Mouse (Mus musculus): ENCODE measurements around the gene Riok2. TPM values are rescaled to one million over a fixed set of nuclear protein-coding genes. Genes with fewer than 3 reads are reported as not detected.
A peak's percentile ranks its signal among the peaks of the same experiment; 100 is the strongest.

Gene Riok2
- polyA plus RNA-seq, 1 experiment from 2014 or later: 26.3 TPM

DNA sequence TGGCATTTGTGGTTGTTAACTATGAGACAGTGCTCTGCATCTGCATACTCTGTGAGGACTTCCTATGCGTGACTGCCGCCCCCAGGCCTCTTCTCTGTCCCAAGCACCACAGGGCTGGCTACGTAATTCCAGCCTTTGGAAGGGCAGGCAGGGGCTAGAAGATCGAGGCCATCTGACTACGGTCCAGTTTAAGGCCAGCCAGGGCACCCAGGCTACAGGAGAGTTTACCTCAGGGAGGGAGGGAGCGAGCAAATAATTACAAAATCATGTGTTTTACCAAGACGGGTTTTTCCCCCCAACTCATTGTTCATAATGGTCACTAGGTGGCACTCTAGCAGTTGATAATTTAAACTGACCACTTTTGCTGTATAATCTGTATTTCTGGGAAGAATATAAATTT lies 18.8 kb downstream of the Riok2 start:
- H3K27ac ChIP-seq: no peak overlapping the region
- no peak overlapping the region for H3K4me2 ChIP-seq
- no peaks in the 10 kb centered on the region for H3K4me1 ChIP-seq
- H3K9me3 ChIP-seq: no peaks in the 10 kb centered on the region
- H3K4me3 ChIP-seq: no peak overlapping the region
- peaks cover 29% of the 10 kb centered on the region for H3K36me3 ChIP-seq
- H3K27me3 ChIP-seq: no peaks in the 10 kb centered on the region
- whole genome bisulfite sequencing: 65% methylated on average over 7 of the region's 7 CpGs
- ATAC-seq (ENCODE audit: borderline replicate concordance, extremely low read depth, low FRiP score, low TSS enrichment): no peak
- H3K9ac ChIP-seq: no peak overlapping the region

GRCm38 (mm10) chr17:17393300-17393699 lies 19.2 kb downstream of the Riok2 start:
- H3K9ac ChIP-seq: no peak overlapping the region
- H3K4me1 ChIP-seq: no peaks in the 10 kb centered on the region
- no peak overlapping the region for H3K27ac ChIP-seq
- 89% methylated on average over 6 of the region's 6 CpGs for WGBS
- H3K27me3 ChIP-seq: no peaks in the 10 kb centered on the region
- H3K4me3 ChIP-seq: no peak overlapping the region
- no peak for ATAC-seq (ENCODE audit: borderline replicate concordance, extremely low read depth, low FRiP score, low TSS enrichment)
- H3K9me3 ChIP-seq: no peaks in the 10 kb centered on the region
- H3K36me3 ChIP-seq: peaks cover 29% of the 10 kb centered on the region
- no peak overlapping the region for H3K4me2 ChIP-seq

- Histone ChIP-seq H3K9ac (no peak overlapping the region), H3K27ac (no peak overlapping the region), H3K4me2 (no peak overlapping the region), H3K4me1 (no peaks in the 10 kb centered on the region), H3K27me3 (no peaks in the 10 kb centered on the region), H3K36me3 (peaks cover 23% of the 10 kb centered on the region), H3K4me3 (no peak overlapping the region), H3K9me3 (no peaks in the 10 kb centered on the region)
- WGBS: 35% methylated on average over 4 of the region's 4 CpGs
- ATAC-seq (ENCODE audit: borderline replicate concordance, extremely low read depth, low FRiP score, low TSS enrichment): no peak
Measured at GRCm38 (mm10) chr17:17394336-17394735, 20.2 kb downstream of the Riok2 start.

DNA sequence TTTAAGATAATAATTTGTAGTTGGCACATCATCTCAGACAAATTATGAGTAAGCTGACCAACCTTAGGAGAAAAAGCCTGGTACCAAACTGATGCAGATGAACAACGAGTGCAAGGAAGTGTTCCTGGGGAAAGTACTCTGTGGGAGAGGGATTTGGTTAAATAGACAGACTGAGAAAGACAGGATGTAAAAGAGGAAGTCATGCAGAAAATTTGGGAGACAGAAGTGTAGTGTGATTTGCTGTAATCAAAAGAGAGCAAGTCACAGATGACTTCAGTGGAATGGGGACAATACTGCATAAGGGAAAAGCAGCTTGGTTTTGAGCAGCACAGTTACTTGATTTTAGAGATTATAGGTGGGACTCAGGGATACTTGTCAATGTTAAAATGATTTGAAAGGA lies 22.8 kb downstream of the Riok2 start:
- no peaks in the 10 kb centered on the region for H3K4me1 ChIP-seq
- H3K4me2 ChIP-seq: no peak overlapping the region
- no peak overlapping the region for H3K27ac ChIP-seq
- WGBS: 57% methylated on average over 1 of the region's 1 CpGs
- H3K27me3 ChIP-seq: no peaks in the 10 kb centered on the region
- H3K4me3 ChIP-seq: no peak overlapping the region
- no peak overlapping the region for H3K9ac ChIP-seq
- no peaks in the 10 kb centered on the region for H3K9me3 ChIP-seq
- H3K36me3 ChIP-seq: peaks cover 13% of the 10 kb centered on the region
- no peak for ATAC-seq (ENCODE audit: borderline replicate concordance, extremely low read depth, low FRiP score, low TSS enrichment)

DNA sequence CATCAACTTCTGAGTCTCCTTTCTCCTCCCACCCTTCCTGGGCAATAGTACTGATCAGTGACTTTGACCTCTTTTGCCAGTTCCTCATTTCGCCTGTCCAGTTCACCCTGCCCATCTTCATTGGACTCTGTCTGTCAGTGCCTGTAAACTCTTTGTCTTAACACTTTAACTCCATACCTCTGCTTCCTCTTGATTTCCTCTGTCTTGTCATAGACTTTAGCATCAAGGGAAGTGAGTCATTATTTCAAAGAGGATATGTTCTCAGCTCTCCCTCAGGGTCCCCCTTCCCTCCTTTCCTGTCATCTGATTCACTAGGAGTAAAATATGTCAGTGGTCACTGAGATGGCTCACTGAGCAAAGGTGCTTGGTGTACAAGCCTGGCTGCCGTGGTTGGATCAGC lies 24.6 kb downstream of the Riok2 start:
- WGBS: 66% methylated on average over 2 of the region's 2 CpGs

DNA sequence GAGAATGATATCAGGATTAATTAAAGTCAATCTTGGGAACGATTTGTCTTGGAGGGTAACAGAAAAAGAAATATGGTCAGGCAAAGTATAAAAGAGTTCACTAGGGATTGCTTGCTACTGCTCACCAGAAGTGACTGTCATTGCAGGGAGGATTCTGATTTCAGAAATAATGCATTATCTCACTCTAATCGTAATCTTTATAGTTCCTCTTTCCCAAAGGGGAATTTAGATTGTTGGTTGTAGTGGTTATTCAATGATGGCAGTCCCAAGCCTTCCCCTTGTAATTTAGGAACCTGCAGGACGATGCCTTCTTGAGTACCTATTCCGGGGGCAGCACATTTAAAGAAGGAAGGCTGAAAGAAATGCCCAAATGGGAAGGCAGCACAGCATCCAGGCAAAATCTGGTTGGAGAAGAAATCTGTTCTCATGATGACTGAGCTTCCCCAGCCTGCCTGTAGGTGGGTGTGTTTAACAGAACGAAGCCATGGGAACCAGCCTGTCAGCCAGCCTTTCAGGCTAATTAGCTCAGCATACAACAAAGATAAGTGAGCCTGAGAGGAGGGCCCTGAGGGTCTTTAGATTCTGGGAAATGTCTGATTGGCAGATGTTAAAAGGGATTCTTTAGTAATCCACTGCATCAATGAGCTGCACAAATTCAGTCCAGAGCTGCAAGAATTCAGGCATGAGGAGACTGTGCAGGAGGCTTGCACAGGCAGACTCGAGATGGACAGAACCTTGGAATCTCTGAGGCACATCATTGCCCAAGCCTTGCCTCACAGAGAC lies 28.3 kb downstream of the Riok2 start, which contains the start of gene Lix1:
TSS of gene Lix1 (plus strand) at position 451 of the 783 bp plus-strand sequence.
- no peak within 1 kb of the TSS for H3K9ac ChIP-seq
- H3K27ac ChIP-seq: no peak within 1 kb of the TSS
- no peaks in the 10 kb centered on the region for H3K27me3 ChIP-seq
- H3K36me3 ChIP-seq: no peaks in the 10 kb centered on the region
- WGBS: 28% methylated on average over 6 of the region's 6 CpGs
- H3K4me1 ChIP-seq: 0 out of 2 replicates have a peak, but pooled peaks cover 6% of the 10 kb centered on the region
- H3K9me3 ChIP-seq: no peaks in the 10 kb centered on the region
- H3K4me2 ChIP-seq: peak within 1 kb of the TSS; percentile 33; the same call in 1 of the 2 replicates
- no peak within 1 kb of the TSS for H3K4me3 ChIP-seq
- peak; percentile 88; the same call in 1 of the 2 replicates for ATAC-seq (ENCODE audit: borderline replicate concordance, extremely low read depth, low FRiP score, low TSS enrichment)

More for the DNA sequence above, 24.6 kb downstream of the Riok2 start:
- Histone ChIP-seq H3K9ac (no peak overlapping the region), H3K4me2 (no peak overlapping the region), H3K4me3 (no peak overlapping the region), H3K27me3 (no peaks in the 10 kb centered on the region), H3K27ac (no peak overlapping the region), H3K4me1 (0 out of 2 replicates have a peak, but pooled peaks cover 3% of the 10 kb centered on the region), H3K9me3 (no peaks in the 10 kb centered on the region), H3K36me3 (peaks cover 8% of the 10 kb centered on the region; the same call in 1 of the 2 replicates)
- no peak for ATAC-seq (ENCODE audit: borderline replicate concordance, extremely low read depth, low FRiP score, low TSS enrichment)

- H3K4me1 ChIP-seq: 0 out of 2 replicates have a peak, but pooled peaks cover 6% of the 10 kb centered on the region
- no peak overlapping the region for H3K9ac ChIP-seq
- WGBS: 26% methylated on average over 5 of the region's 5 CpGs
- peak overlapping the region; percentile 33; the same call in 1 of the 2 replicates for H3K4me2 ChIP-seq
- no peaks in the 10 kb centered on the region for H3K27me3 ChIP-seq
- no peak for ATAC-seq (ENCODE audit: borderline replicate concordance, extremely low read depth, low FRiP score, low TSS enrichment)
- H3K27ac ChIP-seq: no peak overlapping the region
- no peak overlapping the region for H3K4me3 ChIP-seq
- H3K36me3 ChIP-seq: no peaks in the 10 kb centered on the region
- H3K9me3 ChIP-seq: no peaks in the 10 kb centered on the region
Measured at GRCm38 (mm10) chr17:17403038-17403437, 28.9 kb downstream of the Riok2 start.

GRCm38 (mm10) chr17:17403578-17404112 lies 29.5 kb downstream of the Riok2 start:
- H3K4me1 ChIP-seq: 0 out of 2 replicates have a peak, but pooled peaks cover 6% of the 10 kb centered on the region
- WGBS: 15% methylated on average over 3 of the region's 3 CpGs
- no peak overlapping the region for H3K9ac ChIP-seq
- no peak overlapping the region for H3K4me3 ChIP-seq
- H3K9me3 ChIP-seq: no peaks in the 10 kb centered on the region
- H3K4me2 ChIP-seq: no peak overlapping the region
- H3K27me3 ChIP-seq: no peaks in the 10 kb centered on the region
- H3K27ac ChIP-seq: no peak overlapping the region
- no peaks in the 10 kb centered on the region for H3K36me3 ChIP-seq
- ATAC-seq (ENCODE audit: borderline replicate concordance, extremely low read depth, low FRiP score, low TSS enrichment): no peak

DNA sequence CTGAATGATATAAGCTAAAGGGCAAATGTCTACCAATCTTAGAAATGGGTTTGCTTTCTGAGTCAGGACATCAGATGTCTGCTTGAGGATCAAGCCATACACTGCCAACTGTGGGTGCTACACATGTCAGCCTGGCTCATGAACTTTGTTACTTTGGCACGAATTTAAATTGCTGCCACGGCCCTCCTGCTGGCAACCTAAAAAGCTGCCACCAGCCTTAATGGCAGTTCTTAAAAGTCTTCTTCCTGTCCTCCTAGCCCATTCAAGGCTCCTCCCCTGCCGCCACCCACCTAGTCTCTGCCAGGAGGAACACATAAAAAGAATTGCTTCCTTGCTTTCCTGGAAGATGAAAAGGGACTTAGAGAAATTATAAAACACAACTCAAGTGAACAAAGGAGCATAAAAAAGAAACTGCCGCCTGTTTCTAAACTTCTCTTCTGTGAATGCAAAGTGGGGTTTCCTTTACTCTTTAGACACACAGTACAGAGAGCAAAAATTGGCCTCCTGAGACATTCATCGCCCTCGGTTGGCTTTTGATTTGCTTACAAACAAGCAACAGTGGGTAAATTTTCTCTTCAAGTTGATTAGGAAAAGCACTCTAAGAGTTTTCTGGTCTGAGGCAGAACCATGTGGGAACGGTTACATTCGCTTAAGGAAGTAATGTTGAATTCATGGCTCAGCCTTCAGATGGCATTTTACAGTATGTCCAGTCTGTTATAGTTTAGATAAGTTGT lies 30.9 kb downstream of the Riok2 start:
- no peak overlapping the region for H3K27ac ChIP-seq
- H3K4me1 ChIP-seq: peaks cover 8% of the 10 kb centered on the region; the same call in 1 of the 2 replicates
- H3K4me3 ChIP-seq: no peak overlapping the region
- no peaks in the 10 kb centered on the region for H3K27me3 ChIP-seq
- no peaks in the 10 kb centered on the region for H3K9me3 ChIP-seq
- WGBS: 49% methylated on average over 8 of the region's 8 CpGs
- no peak overlapping the region for H3K9ac ChIP-seq
- no peak overlapping the region for H3K4me2 ChIP-seq
- no peak for ATAC-seq (ENCODE audit: borderline replicate concordance, extremely low read depth, low FRiP score, low TSS enrichment)
- H3K36me3 ChIP-seq: no peaks in the 10 kb centered on the region

GRCm38 (mm10) chr17:17405606-17406005 lies 31.5 kb downstream of the Riok2 start:
- H3K9ac ChIP-seq: no peak overlapping the region
- no peak for ATAC-seq (ENCODE audit: borderline replicate concordance, extremely low read depth, low FRiP score, low TSS enrichment)
- no peak overlapping the region for H3K4me2 ChIP-seq
- H3K9me3 ChIP-seq: no peaks in the 10 kb centered on the region
- H3K36me3 ChIP-seq: no peaks in the 10 kb centered on the region
- H3K27me3 ChIP-seq: no peaks in the 10 kb centered on the region
- H3K4me3 ChIP-seq: no peak overlapping the region
- H3K27ac ChIP-seq: no peak overlapping the region
- 38% methylated on average over 1 of the region's 1 CpGs for WGBS
- peaks cover 8% of the 10 kb centered on the region; the same call in 1 of the 2 replicates for H3K4me1 ChIP-seq

DNA sequence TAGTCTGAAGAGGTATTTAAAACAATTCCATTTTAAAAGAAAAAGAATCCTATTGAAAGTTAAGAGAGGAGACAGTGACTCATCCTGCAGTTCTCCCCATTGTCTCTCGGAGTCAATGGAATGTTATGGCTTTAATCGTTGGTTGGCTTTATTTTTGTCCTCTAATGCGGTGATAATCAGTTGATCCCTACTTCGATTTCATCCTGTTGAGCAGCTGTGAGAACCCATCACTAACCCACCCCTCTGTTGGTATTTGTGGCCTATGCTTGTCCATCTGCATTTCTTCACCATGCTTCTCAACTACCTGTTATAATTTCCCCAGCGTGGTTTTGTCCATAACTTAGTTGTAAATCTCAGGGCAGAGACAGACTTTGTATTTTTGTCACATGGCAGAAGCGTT lies 34.0 kb downstream of the Riok2 start:
- 64% methylated on average over 6 of the region's 6 CpGs for WGBS
- H3K4me2 ChIP-seq: no peak overlapping the region
- no peaks in the 10 kb centered on the region for H3K36me3 ChIP-seq
- peaks cover 5% of the 10 kb centered on the region; the same call in 1 of the 2 replicates for H3K4me1 ChIP-seq
- ATAC-seq (ENCODE audit: borderline replicate concordance, extremely low read depth, low FRiP score, low TSS enrichment): no peak
- H3K9me3 ChIP-seq: no peaks in the 10 kb centered on the region
- H3K4me3 ChIP-seq: no peak overlapping the region
- H3K9ac ChIP-seq: no peak overlapping the region
- H3K27ac ChIP-seq: no peak overlapping the region
- no peaks in the 10 kb centered on the region for H3K27me3 ChIP-seq
